Mouse (Mus musculus) embryonic facial prominence, embryonic 14.5 days (tissue): ENCODE data around the gene Diaph2. TPM values are rescaled to one million over a fixed set of nuclear protein-coding genes. Genes with fewer than 3 reads are reported as not detected.

Experiments
- ATAC-seq: fragments of 200-750 bp; cut with Nextera tagmentation; 2 replicates; pipeline ENCODE4 v1.8.0; 2017; ENCODE audit warnings: low read depth, moderate number of reproducible peaks, moderate TSS enrichment
- DNase-seq: peaks from one replicate; pipeline ENCODE4 v3.0.0-alpha.2; 2015; ENCODE audit warnings: low spot score
- H3K27ac ChIP-seq: fragments of 300-500 bp; sonication (generic); replicated peaks from 2 replicates; pipeline ENCODE4 v1.5.1; 2014; ENCODE audit warnings: low read depth, mild to moderate bottlenecking, low read length, moderate library complexity
- H3K27me3 ChIP-seq: fragments of 300-500 bp; sonication (generic); replicated peaks from 2 replicates; pipeline ENCODE4 v1.6.1; 2014; ENCODE audit warnings: low read length; ENCODE audit not compliant: control insufficient read depth, insufficient read depth
- H3K36me3 ChIP-seq: fragments of 300-500 bp; sonication (generic); 2 replicates; pipeline ENCODE4 v1.6.1; 2014; ENCODE audit warnings: low read length, mixed read lengths; ENCODE audit not compliant: control insufficient read depth, insufficient read depth
- H3K4me1 ChIP-seq: fragments of 300-500 bp; sonication (generic); 2 replicates; pipeline ENCODE4 v1.6.1; 2014; ENCODE audit warnings: antibody characterized with exemption, low read length; ENCODE audit not compliant: control insufficient read depth, insufficient read depth
- H3K4me2 ChIP-seq: fragments of 300-500 bp; sonication (generic); 2 replicates; pipeline ENCODE4 v1.6.1; 2014; ENCODE audit warnings: low read depth, mild to moderate bottlenecking, low read length, moderate library complexity, mixed read lengths
- H3K4me3 ChIP-seq: fragments of 300-500 bp; sonication (generic); 2 replicates; pipeline ENCODE4 v1.5.1; 2014; ENCODE audit warnings: low read depth, mild to moderate bottlenecking, low read length
- H3K9ac ChIP-seq: fragments of 300-500 bp; sonication (generic); 2 replicates; pipeline ENCODE4 v1.6.1; 2014; ENCODE audit warnings: low read depth, mild to moderate bottlenecking, low read length, moderate library complexity, mixed read lengths
- H3K9me3 ChIP-seq: fragments of 300-500 bp; sonication (generic); 2 replicates; pipeline ENCODE4 v1.6.1; 2016; ENCODE audit warnings: low read length; ENCODE audit not compliant: control insufficient read depth
- WGBS: fragments of 180-500 bp; shearing (Covaris S2); extraction: QIAGEN DNeasy Blood & Tissue Kit; methylation state at CpG from one replicate; pipeline ENCODE4 v1.1.7; 2014; 5-methylcytosine and 5-hydroxymethylcytosine counted together
- polyA plus RNA-seq: library from polyadenylated mRNA; unstranded; fragments of >200 nt; fragmentation: Nextera tagmentation; extraction: Ambion mirVana; gene quantifications from 2 replicates; pipeline ENCODE4 v1.2.1, GENCODE M21; 2014

Diaph2 gene
- polyA plus RNA-seq, 1 experiment from 2014 or later = 5.9 TPM

DNA sequence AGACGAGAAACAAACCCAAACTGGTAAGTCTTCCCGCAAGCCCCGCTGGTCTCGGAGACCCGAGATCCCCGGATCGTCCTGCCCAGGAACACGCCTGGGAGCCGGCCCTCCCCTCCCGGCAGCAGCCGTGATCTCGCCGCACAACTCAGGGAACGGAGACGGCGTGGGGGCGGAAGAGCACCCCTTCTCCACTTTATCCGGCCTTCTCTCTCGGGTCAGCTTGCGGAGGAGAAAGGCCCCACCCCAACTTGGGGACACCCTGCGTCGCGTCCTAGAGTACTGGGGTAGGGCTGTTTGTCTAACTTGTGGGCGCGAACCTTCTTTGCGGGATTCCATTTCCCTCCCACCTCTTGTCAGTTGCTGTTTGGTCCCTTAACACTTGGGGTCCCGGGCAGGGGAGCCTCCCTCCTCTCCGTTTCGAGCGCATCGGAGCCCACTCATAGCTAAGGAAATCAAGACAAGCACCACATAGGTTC lies 590 bp downstream of the Diaph2 start:
- Histone ChIP-seq H3K36me3 (no peaks in the 10 kb centered on the region), H3K9me3 (no peaks in the 10 kb centered on the region), H3K4me2 (peak overlapping the region; percentile 50), H3K27me3 (no peaks in the 10 kb centered on the region), H3K4me3 (peak overlapping the region; percentile 56), H3K4me1 (no peaks in the 10 kb centered on the region), H3K27ac (peak overlapping the region; percentile 63), H3K9ac (peak overlapping the region; percentile 68)
- WGBS = 25% methylated on average over 12 of the region's 31 CpGs
- DNase-seq = peak; percentile 30
- ATAC-seq = peak; percentile 77

DNA sequence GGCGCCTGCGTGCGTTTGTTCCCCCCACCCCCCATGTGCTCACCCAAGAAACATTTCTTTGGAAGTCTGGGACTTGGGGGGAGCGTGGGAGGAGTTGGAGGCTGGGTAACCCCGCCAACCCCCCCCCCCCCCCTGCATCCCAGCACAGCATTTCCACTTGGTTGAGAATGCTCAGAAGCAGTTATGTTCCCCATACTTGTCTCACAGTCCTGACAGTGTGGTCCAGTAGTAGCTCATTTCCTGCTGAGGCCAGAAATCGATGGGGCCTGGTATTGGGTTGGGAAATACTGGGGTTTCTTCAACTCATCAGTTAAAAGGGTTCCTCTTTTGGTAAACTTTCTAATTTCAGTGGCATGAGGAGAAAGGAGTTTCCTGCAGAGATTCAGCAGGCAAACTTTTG lies 1.1 kb downstream of the Diaph2 start:
- Histone ChIP-seq H3K4me2 (peak overlapping the region; percentile 50), H3K4me3 (peak overlapping the region; percentile 56), H3K27me3 (no peaks in the 10 kb centered on the region), H3K9ac (peak overlapping the region; percentile 68), H3K36me3 (no peaks in the 10 kb centered on the region), H3K9me3 (no peaks in the 10 kb centered on the region), H3K27ac (peak overlapping the region; percentile 63; the same call in 1 of the 2 replicates), H3K4me1 (no peaks in the 10 kb centered on the region)
- DNase-seq (no peak), ATAC-seq (0 out of 2 replicates have a peak, but pooled peaks have one; percentile 12)
- WGBS = 8% methylated on average over 4 of the region's 6 CpGs

DNA sequence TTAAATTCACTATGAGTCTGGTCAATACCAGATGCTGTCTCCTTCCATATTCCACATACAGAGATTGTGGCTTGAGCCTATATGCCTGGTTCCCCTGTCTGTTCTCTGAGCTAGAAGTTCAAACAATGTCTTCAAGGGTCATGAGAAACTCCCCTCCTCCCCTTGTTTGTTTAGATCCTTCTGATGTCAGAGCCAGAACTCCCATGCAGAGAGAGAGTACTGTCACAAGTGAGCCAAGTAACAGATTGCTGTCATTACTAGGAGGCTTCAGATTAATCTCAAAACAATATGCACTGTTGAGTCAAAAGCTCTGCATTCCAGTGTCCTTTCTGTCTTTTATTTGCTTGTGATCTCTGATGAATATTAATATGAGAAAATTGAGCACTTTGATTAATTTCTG lies 7.1 kb downstream of the Diaph2 start:
- Histone ChIP-seq H3K36me3 (no peaks in the 10 kb centered on the region), H3K27me3 (no peaks in the 10 kb centered on the region), H3K9ac (no peak overlapping the region), H3K4me3 (no peak overlapping the region), H3K9me3 (no peaks in the 10 kb centered on the region), H3K27ac (no peak overlapping the region), H3K4me1 (no peaks in the 10 kb centered on the region), H3K4me2 (no peak overlapping the region)
- no peak for DNase-seq
- no peak for ATAC-seq

DNA sequence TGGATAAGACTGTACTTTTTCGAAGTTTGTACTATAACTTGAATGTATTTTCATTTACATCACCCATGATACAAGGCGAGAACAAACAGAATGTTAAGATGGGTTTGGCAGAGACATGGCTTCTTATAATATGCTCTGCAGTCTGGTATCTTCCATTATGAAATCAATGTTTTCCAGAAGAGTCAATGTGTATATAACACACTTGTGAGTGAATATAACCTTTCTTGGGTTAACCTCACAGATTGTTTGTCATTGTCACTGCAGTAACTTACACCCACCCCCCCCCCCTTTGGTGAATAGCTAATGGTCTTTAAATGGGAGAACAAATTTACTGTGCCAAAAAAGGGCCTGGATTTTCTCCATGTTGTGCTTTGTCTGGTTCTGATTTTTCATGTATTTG lies 13.1 kb downstream of the Diaph2 start:
- Histone ChIP-seq H3K27me3 (no peaks in the 10 kb centered on the region), H3K9ac (no peak overlapping the region), H3K9me3 (no peaks in the 10 kb centered on the region), H3K36me3 (no peaks in the 10 kb centered on the region), H3K4me3 (no peak overlapping the region), H3K27ac (no peak overlapping the region), H3K4me2 (no peak overlapping the region), H3K4me1 (no peaks in the 10 kb centered on the region)
- WGBS = 94% methylated on average over 2 of the region's 2 CpGs
- DNase-seq (no peak), ATAC-seq (no peak)

DNA sequence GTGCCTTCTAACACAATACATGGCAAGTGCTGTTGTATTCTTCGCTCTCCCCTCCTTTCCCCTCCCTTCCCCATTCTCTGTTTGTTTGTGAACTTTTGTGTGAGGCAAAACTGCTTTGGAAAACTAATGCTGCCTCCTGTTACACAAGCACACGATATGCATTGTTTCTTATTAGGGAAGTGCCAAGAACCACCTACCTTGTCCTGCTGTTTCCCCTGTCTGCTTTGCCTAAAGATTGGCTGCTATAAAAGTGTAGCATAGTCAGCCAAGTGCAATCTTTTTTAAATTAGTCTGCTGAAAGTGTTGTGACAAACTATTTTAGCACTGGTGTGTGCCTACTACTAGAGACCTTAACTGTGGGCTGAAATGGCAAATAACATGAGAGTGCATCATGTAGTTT lies 15.8 kb downstream of the Diaph2 start:
- Histone ChIP-seq H3K27ac (no peak overlapping the region), H3K4me3 (no peak overlapping the region), H3K9ac (no peak overlapping the region), H3K27me3 (no peaks in the 10 kb centered on the region), H3K36me3 (no peaks in the 10 kb centered on the region), H3K9me3 (no peaks in the 10 kb centered on the region), H3K4me2 (no peak overlapping the region), H3K4me1 (no peaks in the 10 kb centered on the region)
- 77% methylated on average over 2 of the region's 2 CpGs for WGBS
- DNase-seq = no peak
- ATAC-seq = no peak

DNA sequence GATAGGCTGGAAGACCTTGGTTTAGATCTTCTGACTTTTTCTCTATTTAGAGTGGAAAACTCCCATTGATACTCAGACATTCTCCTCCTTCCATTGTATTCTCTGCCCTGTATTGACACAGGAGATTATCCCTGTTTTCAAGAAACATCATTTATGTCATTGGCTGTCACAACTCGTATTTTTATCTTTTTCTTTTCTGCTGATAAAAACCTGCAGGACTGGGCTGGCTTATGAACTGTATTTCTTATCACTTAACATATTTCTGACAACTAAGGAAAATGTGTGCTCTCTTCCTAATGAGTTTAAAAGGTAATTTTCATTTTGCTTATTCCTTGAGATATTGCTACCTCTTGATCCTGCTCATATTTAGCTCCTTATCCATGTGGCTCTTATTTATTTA lies 17.3 kb downstream of the Diaph2 start:
- no peaks in the 10 kb centered on the region for H3K27me3 ChIP-seq
- 72% methylated on average over 1 of the region's 1 CpGs for WGBS
- DNase-seq = no peak
- no peaks in the 10 kb centered on the region for H3K9me3 ChIP-seq
- no peak overlapping the region for H3K4me3 ChIP-seq
- H3K9ac ChIP-seq = no peak overlapping the region
- no peak overlapping the region for H3K4me2 ChIP-seq
- no peaks in the 10 kb centered on the region for H3K36me3 ChIP-seq
- no peak for ATAC-seq
- no peak overlapping the region for H3K27ac ChIP-seq
- no peaks in the 10 kb centered on the region for H3K4me1 ChIP-seq

DNA sequence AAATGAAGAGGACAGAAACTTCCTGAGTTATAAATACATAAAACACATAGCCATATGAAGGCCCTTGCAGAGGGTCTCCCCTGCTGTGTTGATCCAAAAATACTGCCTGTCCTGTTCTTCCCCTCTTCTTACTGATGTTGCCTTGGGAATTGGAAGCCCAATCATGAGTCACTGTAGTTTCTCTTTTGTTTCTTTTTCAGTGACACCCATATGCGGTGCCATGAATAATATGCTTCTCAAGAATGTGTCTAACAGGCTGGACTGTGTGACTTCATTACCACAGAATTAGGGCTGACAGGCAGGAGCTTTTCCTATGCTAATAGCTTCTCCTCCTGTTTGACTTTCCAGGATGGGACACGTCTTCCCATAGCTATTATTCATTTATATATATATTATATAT lies 21.1 kb downstream of the Diaph2 start:
- no peak for ATAC-seq
- Histone ChIP-seq H3K4me3 (no peak overlapping the region), H3K4me1 (no peaks in the 10 kb centered on the region), H3K27me3 (no peaks in the 10 kb centered on the region), H3K9me3 (no peaks in the 10 kb centered on the region), H3K4me2 (no peak overlapping the region), H3K27ac (no peak overlapping the region), H3K36me3 (no peaks in the 10 kb centered on the region), H3K9ac (no peak overlapping the region)
- DNase-seq = peak; percentile 2
- WGBS = 49% methylated on average over 2 of the region's 2 CpGs

DNA sequence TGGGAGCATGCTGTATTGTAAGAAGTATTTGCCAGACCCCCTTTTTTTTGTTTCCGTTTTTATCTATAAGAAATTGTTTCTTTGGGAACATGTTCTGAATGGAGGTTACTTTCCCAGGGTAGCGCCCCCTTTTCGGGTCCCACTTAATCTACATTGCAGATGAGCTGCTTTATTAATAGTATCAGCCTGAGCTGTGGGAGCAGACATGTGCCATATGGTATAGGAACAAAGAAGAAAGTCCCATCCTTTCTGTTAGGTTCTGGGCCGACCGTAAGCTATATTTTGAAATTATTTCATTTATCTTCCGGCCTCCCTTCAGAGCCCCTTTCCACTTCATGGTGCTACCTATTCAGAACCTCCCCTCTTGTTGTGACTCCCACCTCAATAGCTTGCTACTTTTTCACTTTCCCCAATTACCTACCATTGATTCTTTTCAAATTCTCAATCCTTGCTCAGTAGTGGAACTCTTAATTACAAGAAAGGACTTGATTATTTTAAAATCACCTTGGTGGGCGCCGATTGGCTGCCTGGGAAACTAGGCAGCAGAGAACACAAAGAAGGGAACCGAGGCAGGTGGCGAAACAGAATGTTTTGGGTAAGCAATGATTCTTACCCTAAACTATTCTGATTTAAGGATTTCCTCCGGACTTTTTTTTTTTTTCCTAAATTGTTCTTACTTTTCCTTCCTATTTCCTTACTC lies 24.2 kb downstream of the Diaph2 start:
- 82% methylated on average over 11 of the region's 11 CpGs for WGBS
- H3K36me3 ChIP-seq = no peaks in the 10 kb centered on the region
- ATAC-seq (no peak), DNase-seq (no peak)
- no peaks in the 10 kb centered on the region for H3K4me1 ChIP-seq
- H3K27ac ChIP-seq = no peak overlapping the region
- H3K4me2 ChIP-seq = no peak overlapping the region
- no peaks in the 10 kb centered on the region for H3K27me3 ChIP-seq
- no peak overlapping the region for H3K9ac ChIP-seq
- no peaks in the 10 kb centered on the region for H3K9me3 ChIP-seq
- H3K4me3 ChIP-seq = no peak overlapping the region

DNA sequence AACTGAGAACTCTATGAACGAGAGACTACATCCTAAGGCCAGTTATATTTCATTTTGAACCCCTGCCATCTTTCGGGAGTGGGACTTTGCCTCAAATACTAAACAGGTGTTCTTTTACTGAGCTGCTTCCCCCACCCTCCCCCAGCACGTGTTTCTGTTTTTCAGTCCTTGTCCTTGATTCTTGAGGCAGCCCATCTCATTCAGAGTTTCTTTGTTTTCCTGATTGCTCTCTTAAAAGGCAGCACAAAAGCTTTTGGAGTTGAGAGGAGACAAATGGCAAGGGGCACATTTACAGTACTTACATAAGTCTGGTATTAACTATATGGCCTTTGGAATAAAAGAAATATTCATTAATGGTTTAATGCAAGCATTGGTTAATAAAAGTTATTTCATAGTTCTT lies 24.9 kb downstream of the Diaph2 start:
- WGBS = 30% methylated on average over 3 of the region's 3 CpGs
- Histone ChIP-seq H3K36me3 (no peaks in the 10 kb centered on the region), H3K9me3 (no peaks in the 10 kb centered on the region), H3K4me1 (no peaks in the 10 kb centered on the region), H3K27ac (no peak overlapping the region), H3K27me3 (no peaks in the 10 kb centered on the region), H3K9ac (no peak overlapping the region), H3K4me3 (no peak overlapping the region), H3K4me2 (no peak overlapping the region)
- DNase-seq (no peak), ATAC-seq (no peak)
